Mouse (Mus musculus) forebrain, embryonic 14.5 days (tissue): ENCODE measurements around the gene Camsap2. TPM values are rescaled to one million over a fixed set of nuclear protein-coding genes. Genes with fewer than 3 reads are reported as not detected.

Experiments
- ATAC-seq: fragments of 200-750 bp; cut with Nextera tagmentation; 2 replicates; pipeline ENCODE4 v1.8.0; 2017; ENCODE audit warnings: mild to moderate bottlenecking, moderate library complexity
- DNase-seq: peaks from one replicate; pipeline ENCODE4 v3.0.0-alpha.2; 2015; ENCODE audit warnings: low spot score
- H3K27ac ChIP-seq: fragments of 300-500 bp; sonication (generic); 2 replicates; pipeline ENCODE4 v1.5.1; 2014; ENCODE audit warnings: low read depth, mild to moderate bottlenecking, control low read depth, low read length, moderate library complexity
- H3K27me3 ChIP-seq: fragments of 300-500 bp; sonication (generic); replicated peaks from 2 replicates; pipeline ENCODE4 v1.6.1; 2014; ENCODE audit warnings: low read length, control low read depth, mixed read lengths; ENCODE audit not compliant: control insufficient read depth, insufficient read depth
- H3K36me3 ChIP-seq: fragments of 300-500 bp; sonication (generic); 2 replicates; pipeline ENCODE4 v1.6.1; 2014; ENCODE audit warnings: low read length, control low read depth; ENCODE audit not compliant: control insufficient read depth, insufficient read depth
- H3K4me1 ChIP-seq: fragments of 300-500 bp; sonication (generic); 2 replicates; pipeline ENCODE4 v1.6.1; 2014; ENCODE audit warnings: antibody characterized with exemption, low read length, control low read depth; ENCODE audit not compliant: control insufficient read depth, insufficient read depth
- H3K4me2 ChIP-seq: fragments of 300-500 bp; sonication (generic); 2 replicates; pipeline ENCODE4 v1.6.1; 2014; ENCODE audit warnings: mild to moderate bottlenecking, control low read depth, low read length
- H3K4me3 ChIP-seq: fragments of 300-500 bp; sonication (generic); 2 replicates; pipeline ENCODE4 v1.5.1; 2014; ENCODE audit warnings: low read depth, low read length, control low read depth
- H3K9ac ChIP-seq: fragments of 300-500 bp; sonication (generic); 2 replicates; pipeline ENCODE4 v1.6.1; 2014; ENCODE audit warnings: mild to moderate bottlenecking, low read length, control low read depth, moderate library complexity
- H3K9me3 ChIP-seq: fragments of 300-500 bp; sonication (generic); replicated peaks from 2 replicates; pipeline ENCODE4 v1.6.1; 2016; ENCODE audit warnings: low read length, control low read depth, mixed read lengths; ENCODE audit not compliant: control insufficient read depth
- WGBS: fragments of 180-500 bp; shearing (Covaris S2); extraction: QIAGEN DNeasy Blood & Tissue Kit; methylation state at CpG from one replicate; pipeline ENCODE4 v1.1.7; 2014; 5-methylcytosine and 5-hydroxymethylcytosine counted together
- polyA plus RNA-seq: library from polyadenylated mRNA; unstranded; fragments of >200 nt; fragmentation: Nextera tagmentation; extraction: Ambion mirVana; gene quantifications from 2 replicates; pipeline ENCODE4 v1.2.1, GENCODE M21; 2014

The Camsap2 gene
- polyA plus RNA-seq, 1 experiment from 2014 or later, result 39.5 TPM

GRCm38 (mm10) chr1:136306424-136306823 is 39.5 kb downstream of the Camsap2 start:
- no peaks in the 10 kb centered on the region for H3K9me3 ChIP-seq
- no peak overlapping the region for H3K4me3 ChIP-seq
- peaks cover 12% of the 10 kb centered on the region; the same call in 1 of the 2 replicates for H3K36me3 ChIP-seq
- ATAC-seq (peak; percentile 52; the same call in 1 of the 2 replicates), DNase-seq (peak; percentile 60)
- H3K27ac ChIP-seq, result no peak overlapping the region
- no peaks in the 10 kb centered on the region for H3K4me1 ChIP-seq
- H3K27me3 ChIP-seq, result no peaks in the 10 kb centered on the region
- H3K9ac ChIP-seq, result no peak overlapping the region
- H3K4me2 ChIP-seq, result no peak overlapping the region
- 86% methylated on average over 3 of the region's 3 CpGs for WGBS

- no peak overlapping the region for H3K27ac ChIP-seq
- no peak for DNase-seq
- no peaks in the 10 kb centered on the region for H3K27me3 ChIP-seq
- H3K9ac ChIP-seq, result no peak overlapping the region
- 0 out of 2 replicates have a peak, but pooled peaks cover 6% of the 10 kb centered on the region for H3K36me3 ChIP-seq
- no peak overlapping the region for H3K4me2 ChIP-seq
- H3K4me1 ChIP-seq, result no peaks in the 10 kb centered on the region
- ATAC-seq, result no peak
- H3K4me3 ChIP-seq, result no peak overlapping the region
- H3K9me3 ChIP-seq, result no peaks in the 10 kb centered on the region
Observed at GRCm38 (mm10) chr1:136293961-136294360, 51.9 kb downstream of the Camsap2 start.

GRCm38 (mm10) chr1:136289803-136290202 is 56.1 kb downstream of the Camsap2 start:
- no peaks in the 10 kb centered on the region for H3K4me1 ChIP-seq
- no peak overlapping the region for H3K27ac ChIP-seq
- DNase-seq (peak; percentile 29), ATAC-seq (no peak)
- H3K4me3 ChIP-seq, result no peak overlapping the region
- H3K9ac ChIP-seq, result no peak overlapping the region
- H3K4me2 ChIP-seq, result no peak overlapping the region
- no peaks in the 10 kb centered on the region for H3K27me3 ChIP-seq
- 80% methylated on average over 1 of the region's 1 CpGs for WGBS
- no peaks in the 10 kb centered on the region for H3K9me3 ChIP-seq
- peaks cover 16% of the 10 kb centered on the region for H3K36me3 ChIP-seq

GRCm38 (mm10) chr1:136277366-136277765 is 68.5 kb downstream of the Camsap2 start:
- Histone ChIP-seq H3K4me3 (no peak overlapping the region), H3K27ac (no peak overlapping the region), H3K27me3 (no peaks in the 10 kb centered on the region), H3K4me1 (no peaks in the 10 kb centered on the region), H3K4me2 (no peak overlapping the region), H3K9me3 (no peaks in the 10 kb centered on the region), H3K36me3 (peaks cover 92% of the 10 kb centered on the region), H3K9ac (no peak overlapping the region)
- WGBS, result 97% methylated on average over 8 of the region's 8 CpGs
- ATAC-seq (no peak), DNase-seq (no peak)

- 73% methylated on average over 7 of the region's 7 CpGs for WGBS
- DNase-seq (peak; percentile 20), ATAC-seq (no peak)
- Histone ChIP-seq H3K36me3 (peaks cover 51% of the 10 kb centered on the region), H3K4me3 (no peak overlapping the region), H3K9ac (no peak overlapping the region), H3K27ac (no peak overlapping the region), H3K4me2 (no peak overlapping the region), H3K9me3 (no peaks in the 10 kb centered on the region), H3K4me1 (no peaks in the 10 kb centered on the region), H3K27me3 (no peaks in the 10 kb centered on the region)
Observed at GRCm38 (mm10) chr1:136268224-136268623, 77.7 kb downstream of the Camsap2 start.

- no peak overlapping the region for H3K4me2 ChIP-seq
- peaks cover 8% of the 10 kb centered on the region for H3K27me3 ChIP-seq
- ATAC-seq (no peak), DNase-seq (no peak)
- H3K9me3 ChIP-seq, result no peaks in the 10 kb centered on the region
- WGBS, result 81% methylated on average over 6 of the region's 6 CpGs
- H3K9ac ChIP-seq, result no peak overlapping the region
- H3K27ac ChIP-seq, result no peak overlapping the region
- H3K4me1 ChIP-seq, result no peaks in the 10 kb centered on the region
- peaks cover 30% of the 10 kb centered on the region for H3K36me3 ChIP-seq
- H3K4me3 ChIP-seq, result no peak overlapping the region
Observed at GRCm38 (mm10) chr1:136266127-136266526, 79.8 kb downstream of the Camsap2 start.

- no peak for ATAC-seq
- H3K4me2 ChIP-seq, result no peak overlapping the region
Observed at GRCm38 (mm10) chr1:136263355-136263754, 82.5 kb downstream of the Camsap2 start.

GRCm38 (mm10) chr1:136260635-136261238 is 85.2 kb downstream of the Camsap2 start, which contains the start of gene Gpr25:
TSS of gene Gpr25 (minus strand) at chr1:136260873.
- Histone ChIP-seq H3K27ac (no peak within 1 kb of the TSS), H3K9ac (peak within 1 kb of the TSS; percentile 69), H3K9me3 (no peaks in the 10 kb centered on the region), H3K27me3 (peaks cover 37% of the 10 kb centered on the region), H3K4me1 (peaks cover 7% of the 10 kb centered on the region), H3K4me3 (peak within 1 kb of the TSS; percentile 51), H3K4me2 (peak within 1 kb of the TSS; percentile 89), H3K36me3 (no peaks in the 10 kb centered on the region)
- DNase-seq (no peak), ATAC-seq (peak; percentile 45)
- 10% methylated on average over 22 of the region's 28 CpGs for WGBS

More at GRCm38 (mm10) chr1:136263355-136263754, 82.5 kb downstream of the Camsap2 start:
- H3K27ac ChIP-seq, result no peak overlapping the region
- peaks cover 32% of the 10 kb centered on the region for H3K27me3 ChIP-seq
- H3K9ac ChIP-seq, result no peak overlapping the region
- peaks cover 7% of the 10 kb centered on the region for H3K4me1 ChIP-seq
- H3K9me3 ChIP-seq, result no peaks in the 10 kb centered on the region
- H3K4me3 ChIP-seq, result no peak overlapping the region
- H3K36me3 ChIP-seq, result peaks cover 14% of the 10 kb centered on the region
- no peak for DNase-seq
- WGBS, result 75% methylated on average over 5 of the region's 5 CpGs

GRCm38 (mm10) chr1:136259893-136260634 is 85.8 kb downstream of the Camsap2 start:
- ATAC-seq (peak; percentile 82), DNase-seq (peak; percentile 80)
- Histone ChIP-seq H3K27me3 (peaks cover 37% of the 10 kb centered on the region), H3K4me3 (peak overlapping the region; percentile 51), H3K4me1 (peaks cover 7% of the 10 kb centered on the region), H3K9me3 (no peaks in the 10 kb centered on the region), H3K27ac (no peak overlapping the region), H3K9ac (peak overlapping the region; percentile 69), H3K36me3 (no peaks in the 10 kb centered on the region), H3K4me2 (peak overlapping the region; percentile 89)
- under 1% methylated on average over 85 of the region's 95 CpGs for WGBS
